Mouse (Mus musculus): ENCODE data around the gene Gns.

DNA sequence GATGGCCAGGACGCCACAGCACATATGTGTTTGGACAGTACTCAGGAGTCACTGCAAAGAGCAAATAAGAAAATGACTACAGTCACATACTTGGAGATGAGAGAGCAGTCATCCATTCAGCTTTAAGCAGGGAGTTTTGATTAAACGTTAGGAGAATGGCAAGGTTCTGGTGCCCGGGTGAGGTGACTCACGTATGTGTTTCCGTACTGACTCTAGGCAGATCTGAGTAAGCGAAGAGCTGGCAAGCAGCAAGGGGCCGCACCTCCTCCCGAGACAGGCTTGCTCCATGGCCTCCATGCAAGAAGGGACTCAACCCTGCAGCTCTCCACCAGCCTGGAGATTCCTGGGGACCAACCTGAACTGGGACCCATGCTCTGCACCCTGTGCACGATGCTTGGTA is 78.9 kb downstream of the Gns start:
- TF ChIP-seq CTCF (IDR thresholded peaks at IDR 0.05; ENCODE audit: low read depth), result no peak
- no peak for TF ChIP-seq EP300 (IDR thresholded peaks at IDR 0.05; ENCODE audit: low read depth)

Data from liver, embryonic 14.5 days (tissue).